Mouse (Mus musculus) intestine, embryonic 14.5 days (tissue): ENCODE results near the gene Ppp2r2c. TPM values are rescaled to one million over a fixed set of nuclear protein-coding genes. Genes with fewer than 3 reads are reported as not detected.

ENCODE experiments used
- ATAC-seq: fragments of 200-750 bp; cut with Nextera tagmentation; replicated peaks from 2 replicates; pipeline ENCODE4 v1.8.0; 2017; ENCODE audit warnings: low read depth, moderate number of reproducible peaks, moderate TSS enrichment, moderate library complexity; ENCODE audit not compliant: low FRiP score, low TSS enrichment
- DNase-seq: peaks from one replicate; pipeline ENCODE4 v3.0.0-alpha.2; 2018; ENCODE audit warnings: low spot score
- H3K27ac ChIP-seq: fragments of 300-500 bp; sonication (generic); 2 replicates; pipeline ENCODE4 v1.5.1; 2014; ENCODE audit warnings: low read depth, mild to moderate bottlenecking, control low read depth
- H3K27me3 ChIP-seq: fragments of 300-500 bp; sonication (generic); replicated peaks from 2 replicates; pipeline ENCODE4 v1.6.1; 2014; ENCODE audit warnings: low read length, control low read depth; ENCODE audit not compliant: control insufficient read depth, insufficient read depth
- H3K36me3 ChIP-seq: fragments of 300-500 bp; sonication (generic); 2 replicates; pipeline ENCODE4 v1.6.1; 2014; ENCODE audit warnings: low read length, control low read depth; ENCODE audit not compliant: control insufficient read depth, insufficient read depth
- H3K4me1 ChIP-seq: fragments of 300-500 bp; sonication (generic); replicated peaks from 2 replicates; pipeline ENCODE4 v1.6.1; 2014; ENCODE audit warnings: low read length, control low read depth, mixed read lengths; ENCODE audit not compliant: control insufficient read depth, insufficient read depth
- H3K4me2 ChIP-seq: fragments of 300-500 bp; sonication (generic); 2 replicates; pipeline ENCODE4 v1.6.1; 2014; ENCODE audit warnings: low read length
- H3K4me3 ChIP-seq: fragments of 300-500 bp; sonication (generic); 2 replicates; pipeline ENCODE4 v1.5.1; 2014; ENCODE audit warnings: low read depth, low read length, control low read depth, mixed read lengths
- H3K9ac ChIP-seq: fragments of 300-500 bp; sonication (generic); 2 replicates; pipeline ENCODE4 v1.6.1; 2014; ENCODE audit warnings: mild to moderate bottlenecking, low read length
- H3K9me3 ChIP-seq: fragments of 300-500 bp; sonication (generic); 2 replicates; pipeline ENCODE4 v1.6.1; 2016; ENCODE audit warnings: low read length, control low read depth; ENCODE audit not compliant: control insufficient read depth
- WGBS: fragments of 180-500 bp; shearing (Covaris S2); extraction: QIAGEN DNeasy Blood & Tissue Kit; methylation state at CpG from one replicate; pipeline ENCODE4 v1.1.7; 2014; 5-methylcytosine and 5-hydroxymethylcytosine counted together
- polyA plus RNA-seq: library from polyadenylated mRNA; unstranded; fragments of >200 nt; fragmentation: Nextera tagmentation; extraction: Ambion mirVana; gene quantifications from 2 replicates; pipeline ENCODE4 v1.2.1, GENCODE M21; 2014

Ppp2r2c gene
- polyA plus RNA-seq, 1 experiment from 2014 or later: 0.73 TPM

DNA sequence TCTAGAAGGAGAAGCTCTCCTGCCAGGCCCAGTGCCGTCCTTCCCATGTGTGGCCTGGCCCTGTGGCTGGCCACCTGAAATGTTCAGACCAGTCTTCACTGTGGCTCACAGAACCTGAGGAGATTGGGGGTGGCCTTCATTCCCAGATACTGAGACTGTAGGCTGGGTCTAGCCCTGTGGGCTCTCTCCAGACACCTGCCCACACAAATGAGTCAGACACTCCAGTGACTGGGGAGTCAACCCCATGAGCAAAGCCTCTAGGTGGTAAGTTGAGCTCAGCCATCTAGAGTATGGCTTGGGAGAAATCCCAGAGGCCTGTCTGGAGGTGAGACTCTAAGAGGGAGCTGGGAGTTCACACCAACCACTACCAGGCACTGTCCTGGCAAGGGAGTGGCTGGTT, 53.6 kb downstream of the Ppp2r2c start:
- WGBS: 88% methylated on average over 1 of the region's 1 CpGs
- ATAC-seq: no peak

GRCm38 (mm10) chr5:36922811-36923210, 54.5 kb downstream of the Ppp2r2c start:
- no peak overlapping the region for H3K4me3 ChIP-seq
- H3K27me3 ChIP-seq: no peaks in the 10 kb centered on the region
- no peak overlapping the region for H3K9ac ChIP-seq
- no peak overlapping the region for H3K4me2 ChIP-seq
- no peak overlapping the region for H3K27ac ChIP-seq
- H3K9me3 ChIP-seq: no peaks in the 10 kb centered on the region
- ATAC-seq (no peak), DNase-seq (no peak)
- H3K4me1 ChIP-seq: no peaks in the 10 kb centered on the region
- H3K36me3 ChIP-seq: no peaks in the 10 kb centered on the region
- WGBS: 76% methylated on average over 10 of the region's 10 CpGs

More for the DNA sequence above, 53.6 kb downstream of the Ppp2r2c start:
- DNase-seq: no peak
- no peak overlapping the region for H3K4me3 ChIP-seq
- no peaks in the 10 kb centered on the region for H3K9me3 ChIP-seq
- H3K4me1 ChIP-seq: no peaks in the 10 kb centered on the region
- H3K27me3 ChIP-seq: no peaks in the 10 kb centered on the region
- H3K4me2 ChIP-seq: no peak overlapping the region
- no peak overlapping the region for H3K9ac ChIP-seq
- H3K36me3 ChIP-seq: no peaks in the 10 kb centered on the region
- H3K27ac ChIP-seq: no peak overlapping the region

- DNase-seq: no peak
- H3K4me1 ChIP-seq: no peaks in the 10 kb centered on the region
- no peak overlapping the region for H3K4me2 ChIP-seq
- H3K9ac ChIP-seq: no peak overlapping the region
- no peaks in the 10 kb centered on the region for H3K36me3 ChIP-seq
- H3K27ac ChIP-seq: no peak overlapping the region
- H3K4me3 ChIP-seq: no peak overlapping the region
- 35% methylated on average over 11 of the region's 11 CpGs for WGBS
- ATAC-seq: no peak
- H3K27me3 ChIP-seq: no peaks in the 10 kb centered on the region
- H3K9me3 ChIP-seq: no peaks in the 10 kb centered on the region
Measured at GRCm38 (mm10) chr5:36923826-36924700, 55.8 kb downstream of the Ppp2r2c start.

- 51% methylated on average over 4 of the region's 4 CpGs for WGBS
- no peaks in the 10 kb centered on the region for H3K4me1 ChIP-seq
- no peak for DNase-seq
- no peaks in the 10 kb centered on the region for H3K27me3 ChIP-seq
- H3K27ac ChIP-seq: no peak overlapping the region
- H3K36me3 ChIP-seq: no peaks in the 10 kb centered on the region
- no peak overlapping the region for H3K9ac ChIP-seq
- no peak overlapping the region for H3K4me2 ChIP-seq
- no peak for ATAC-seq
- no peaks in the 10 kb centered on the region for H3K9me3 ChIP-seq
- H3K4me3 ChIP-seq: no peak overlapping the region
Measured at GRCm38 (mm10) chr5:36928701-36929100, 60.4 kb downstream of the Ppp2r2c start.

GRCm38 (mm10) chr5:36929376-36929775, 61.1 kb downstream of the Ppp2r2c start:
- H3K9me3 ChIP-seq: no peaks in the 10 kb centered on the region
- no peaks in the 10 kb centered on the region for H3K27me3 ChIP-seq
- no peak overlapping the region for H3K27ac ChIP-seq
- no peak overlapping the region for H3K4me3 ChIP-seq
- 64% methylated on average over 3 of the region's 3 CpGs for WGBS
- no peaks in the 10 kb centered on the region for H3K36me3 ChIP-seq
- no peaks in the 10 kb centered on the region for H3K4me1 ChIP-seq
- ATAC-seq: no peak
- no peak overlapping the region for H3K4me2 ChIP-seq
- DNase-seq: no peak
- H3K9ac ChIP-seq: no peak overlapping the region

- H3K27ac ChIP-seq: no peak overlapping the region
- no peaks in the 10 kb centered on the region for H3K4me1 ChIP-seq
- no peak overlapping the region for H3K4me2 ChIP-seq
- H3K27me3 ChIP-seq: no peaks in the 10 kb centered on the region
- ATAC-seq (no peak), DNase-seq (no peak)
- no peaks in the 10 kb centered on the region for H3K9me3 ChIP-seq
- H3K36me3 ChIP-seq: no peaks in the 10 kb centered on the region
- no peak overlapping the region for H3K4me3 ChIP-seq
- WGBS: 54% methylated on average over 8 of the region's 8 CpGs
- H3K9ac ChIP-seq: no peak overlapping the region
Measured at GRCm38 (mm10) chr5:36933383-36933782, 65.1 kb downstream of the Ppp2r2c start.

DNA sequence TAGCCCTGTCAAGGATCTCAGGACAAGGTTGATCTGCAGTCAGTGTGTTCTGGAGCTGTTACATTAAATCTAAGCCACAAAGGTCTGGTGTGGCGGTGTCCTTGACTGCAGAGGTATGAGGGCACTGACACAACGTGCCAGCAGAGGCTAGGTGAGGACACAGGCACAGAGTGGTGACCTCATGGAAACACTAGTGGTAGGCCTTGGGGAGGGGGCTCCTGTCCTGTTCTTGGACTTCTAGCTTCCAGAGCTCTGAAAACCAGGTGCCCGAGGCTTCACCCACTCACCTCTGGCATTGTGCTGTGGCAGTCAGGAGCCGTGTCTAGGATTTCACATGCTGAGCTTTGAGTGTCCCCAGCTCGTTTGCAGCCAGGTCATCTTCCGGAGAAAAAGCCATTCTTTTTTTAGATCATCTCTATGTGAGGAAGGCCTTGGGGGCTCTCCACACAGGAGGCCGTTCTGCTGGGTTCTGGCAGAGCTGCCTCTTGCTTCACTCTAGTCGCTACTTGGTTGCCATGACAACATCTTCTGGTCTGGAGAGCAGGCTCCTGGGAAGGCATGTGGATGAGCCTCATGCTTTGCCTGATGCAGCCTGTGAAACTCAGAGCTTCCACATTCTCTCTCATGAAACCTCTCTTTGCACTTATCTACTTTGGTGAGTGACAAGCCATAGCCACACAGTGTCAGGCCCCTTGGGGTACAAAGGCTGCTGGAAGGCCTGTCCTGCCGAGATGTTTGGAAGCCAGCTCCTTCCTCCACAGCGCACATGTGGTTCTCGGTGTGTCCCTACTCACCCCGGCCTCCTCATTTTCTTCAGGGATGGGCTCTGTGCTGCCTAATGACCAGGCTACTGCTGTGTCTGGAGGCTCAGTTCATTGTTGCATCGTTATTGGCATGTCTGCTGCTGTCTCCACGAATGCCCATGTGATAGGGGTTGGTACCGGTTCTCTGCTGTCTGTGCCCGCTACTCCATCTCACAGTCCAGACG, 67.5 kb downstream of the Ppp2r2c start:
- Histone ChIP-seq H3K9ac (no peak overlapping the region), H3K4me3 (no peak overlapping the region), H3K4me1 (no peaks in the 10 kb centered on the region), H3K9me3 (no peaks in the 10 kb centered on the region), H3K27me3 (no peaks in the 10 kb centered on the region), H3K36me3 (no peaks in the 10 kb centered on the region), H3K27ac (no peak overlapping the region), H3K4me2 (no peak overlapping the region)
- ATAC-seq (no peak), DNase-seq (no peak)
- 68% methylated on average over 17 of the region's 17 CpGs for WGBS

DNA sequence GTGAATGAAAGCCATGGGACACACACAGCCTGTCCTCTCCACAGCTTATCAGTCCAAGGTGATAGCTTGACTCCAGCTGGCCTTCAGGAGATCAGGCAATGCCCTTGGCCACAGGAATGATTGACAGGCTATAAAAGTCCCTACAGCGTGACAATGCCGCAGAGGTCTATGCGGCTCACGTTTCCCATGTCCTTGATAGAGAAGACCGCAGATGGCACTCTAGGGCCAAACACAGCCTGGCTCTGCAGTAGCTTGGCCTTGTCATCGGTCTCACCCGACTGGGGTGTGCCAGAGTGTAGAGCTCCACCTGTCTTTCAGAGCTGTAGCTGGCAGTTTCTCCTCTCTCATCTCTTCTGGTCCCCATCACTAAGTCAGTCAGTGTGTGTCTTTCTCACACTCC, 68.2 kb downstream of the Ppp2r2c start:
- no peak overlapping the region for H3K27ac ChIP-seq
- H3K4me3 ChIP-seq: no peak overlapping the region
- H3K36me3 ChIP-seq: no peaks in the 10 kb centered on the region
- no peak overlapping the region for H3K9ac ChIP-seq
- no peak for ATAC-seq
- no peak overlapping the region for H3K4me2 ChIP-seq
- 67% methylated on average over 7 of the region's 7 CpGs for WGBS
- no peak for DNase-seq
- no peaks in the 10 kb centered on the region for H3K9me3 ChIP-seq
- no peaks in the 10 kb centered on the region for H3K27me3 ChIP-seq
- no peaks in the 10 kb centered on the region for H3K4me1 ChIP-seq
